Mouse (Mus musculus) central nervous system, embryonic 11.5 days (tissue): ENCODE data around the gene St7. TPM values are rescaled to one million over a fixed set of nuclear protein-coding genes. Genes with fewer than 3 reads are reported as not detected.

Experiments used
- polyA plus RNA-seq: library from polyadenylated mRNA; depleted of rRNA; stranded (reverse); fragments of >200 nt; gene quantifications from 2 replicates; pipeline ENCODE4 v1.2.3, GENCODE M21; 2012; rRNA removed

St7 gene
- 22.6 and 30.4 TPM in 2 replicates for polyA plus RNA-seq

DNA sequence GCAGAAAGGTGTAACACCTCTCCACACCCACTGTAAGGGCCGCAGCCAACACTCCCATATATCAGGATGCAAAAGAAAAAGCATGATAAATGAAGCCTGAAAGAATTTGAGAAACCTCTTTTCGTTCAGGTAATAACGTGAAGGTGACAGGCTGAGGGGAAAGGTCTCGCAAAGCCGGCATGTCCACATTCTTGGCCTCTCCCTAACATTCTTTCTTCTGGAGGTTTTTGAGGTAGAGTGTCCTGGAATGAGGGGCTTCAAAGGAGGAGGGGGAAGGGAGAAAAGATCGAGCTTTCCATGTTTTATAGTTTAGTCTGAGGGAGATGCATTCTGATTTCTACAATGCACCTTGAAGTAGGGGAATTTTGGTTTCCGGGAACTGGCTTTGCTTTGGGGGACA, at the start of gene St7:
Gene St7, plus strand, starts transcription at position 287 of the 400 bp plus-strand sequence.

Other genes starting within 250 kb of the St7 start
- 0.88 and 3.0 TPM in 2 replicates for gene Met, start 229.1 kb upstream of the St7 start, polyA plus RNA-seq
- 103 and 115 TPM in 2 replicates for gene Capza2, start 56.7 kb upstream of the St7 start, polyA plus RNA-seq